Mouse (Mus musculus) adrenal gland, adult 8-10 months (tissue): ENCODE data around the gene Zfp950. TPM values are rescaled to one million over a fixed set of nuclear protein-coding genes. Genes with fewer than 3 reads are reported as not detected.
"Not testable (repeated sequence)": the region's sequence is repeated elsewhere in the genome, so short reads cannot be mapped to it uniquely, and the experiment has no call there.

Experiments used
- DNase-seq: peaks from one replicate; pipeline ENCODE4 v3.0.0; 2022
- total RNA-seq, 4 experiments: library from RNA; stranded (reverse); gene quantifications; 2 replicates each; pipeline ENCODE4 v1.2.4; 2022

Zfp950 gene
- total RNA-seq: 100 to 1,000 TPM in 1 of 4 experiments, 10 to 100 TPM in 3; 52.7 to 114 (median 73.4) TPM

- peak; percentile 88 for DNase-seq
Measured at GRCm38 (mm10) chr19:61140342-61141206, at the start of gene Zfp950. Gene Zfp950 (minus strand): TSS chr19:61140840.

DNA sequence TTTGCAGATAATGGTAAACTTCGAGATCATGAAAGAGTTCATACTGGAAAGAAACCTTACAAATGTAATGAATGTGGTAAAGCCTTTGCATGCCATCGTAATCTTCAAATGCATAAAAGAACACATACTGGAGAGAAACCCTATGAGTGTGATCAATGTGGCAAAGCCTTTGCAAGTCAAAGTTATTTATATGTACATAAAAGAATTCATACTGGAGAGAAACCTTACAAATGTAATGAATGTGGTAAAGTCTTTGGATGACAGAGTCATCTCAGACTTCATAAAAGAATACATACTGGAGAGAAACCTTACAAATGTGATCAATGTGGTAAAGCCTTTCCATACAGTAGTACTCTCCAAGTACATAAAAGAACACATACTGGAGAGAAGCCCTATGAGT, 43.0 kb upstream of the Zfp950 start, which contains the start of gene Gm6020:
Gene Gm6020, plus strand, starts transcription at position 301 of the 400 bp plus-strand sequence.
- not testable (repeated sequence) for DNase-seq

GRCm38 (mm10) chr19:61175756-61176324, 35.2 kb upstream of the Zfp950 start, which contains the start of gene Gm7102:
Gene Gm7102 (minus strand): TSS chr19:61176309.
- DNase-seq: no peak

DNA sequence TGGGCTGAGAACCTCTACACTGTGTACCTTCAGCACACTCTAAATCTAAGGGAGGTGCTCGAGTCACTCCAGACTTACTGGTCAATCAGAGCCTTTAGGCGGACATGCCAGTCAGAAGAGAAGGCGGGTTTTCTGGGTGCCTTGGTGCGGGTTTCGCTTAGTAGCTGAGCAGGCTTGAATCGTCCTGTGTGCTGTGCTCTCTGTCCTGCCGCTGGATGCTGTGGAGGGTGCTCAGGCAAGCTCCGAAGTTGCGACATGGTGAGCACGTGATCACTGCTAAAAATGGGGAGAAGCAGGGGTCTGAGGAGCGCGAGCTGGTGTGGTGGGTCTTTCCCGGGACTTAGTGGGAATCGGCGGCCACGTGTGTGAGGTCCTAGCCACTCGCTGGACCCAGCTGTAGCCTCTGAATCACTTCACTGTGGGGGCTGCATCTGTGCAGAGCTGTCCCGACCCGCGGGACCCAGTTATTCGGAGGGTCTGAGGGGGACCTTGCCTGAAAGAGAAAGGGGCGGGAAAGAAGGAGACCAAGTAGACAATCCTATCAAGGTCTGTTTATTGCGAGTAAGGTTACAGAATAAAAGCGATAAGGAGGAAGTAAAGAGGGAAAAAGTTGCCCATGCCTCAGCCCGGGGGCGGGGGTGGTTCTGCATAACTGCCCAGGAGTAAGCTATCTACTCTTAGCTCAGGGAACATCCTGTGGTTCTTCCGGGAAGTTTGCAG, 11.2 kb upstream of the Zfp950 start:
- peak; percentile 11 for DNase-seq

DNA sequence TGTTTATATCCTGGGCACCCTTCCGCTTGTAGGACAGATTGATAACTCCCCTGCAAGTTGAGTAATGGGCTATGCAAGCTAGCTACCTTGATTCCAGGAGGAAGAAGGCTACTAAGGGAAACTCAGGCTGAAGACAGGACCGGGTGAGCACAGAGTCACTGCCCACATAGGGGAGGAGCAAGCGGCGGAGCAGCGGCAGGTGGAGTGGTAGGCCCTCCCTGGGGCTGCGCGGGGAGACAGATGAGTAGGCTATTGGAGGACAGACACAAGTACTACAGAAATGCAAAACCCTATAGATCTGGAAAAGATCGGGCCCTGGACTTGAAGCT, 10.7 kb upstream of the Zfp950 start:
- no peak for DNase-seq

GRCm38 (mm10) chr19:61141299-61141698, 659 bp upstream of the Zfp950 start:
- no peak for DNase-seq

- DNase-seq: no peak
Measured at GRCm38 (mm10) chr19:61138655-61139054, 2.0 kb downstream of the Zfp950 start.

DNA sequence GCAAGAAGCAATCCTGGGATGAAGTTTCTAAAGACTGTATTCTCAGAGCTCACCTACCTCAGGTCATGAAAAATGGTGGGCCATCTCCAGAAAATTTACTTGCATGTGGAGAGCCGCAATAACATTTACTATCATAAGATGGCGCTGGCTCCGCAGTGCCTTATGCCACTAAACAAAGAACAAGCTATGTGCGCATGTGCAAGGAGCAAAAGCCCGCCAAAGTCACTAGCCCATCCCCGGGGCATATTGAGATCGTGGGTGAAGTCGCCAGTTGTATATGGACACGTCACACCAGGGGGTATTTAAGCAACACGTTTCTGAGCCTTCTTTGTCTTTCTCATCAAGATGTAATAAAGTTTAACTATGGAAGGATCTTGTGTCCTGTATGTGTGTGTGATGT, 9.5 kb downstream of the Zfp950 start:
- no peak for DNase-seq

DNA sequence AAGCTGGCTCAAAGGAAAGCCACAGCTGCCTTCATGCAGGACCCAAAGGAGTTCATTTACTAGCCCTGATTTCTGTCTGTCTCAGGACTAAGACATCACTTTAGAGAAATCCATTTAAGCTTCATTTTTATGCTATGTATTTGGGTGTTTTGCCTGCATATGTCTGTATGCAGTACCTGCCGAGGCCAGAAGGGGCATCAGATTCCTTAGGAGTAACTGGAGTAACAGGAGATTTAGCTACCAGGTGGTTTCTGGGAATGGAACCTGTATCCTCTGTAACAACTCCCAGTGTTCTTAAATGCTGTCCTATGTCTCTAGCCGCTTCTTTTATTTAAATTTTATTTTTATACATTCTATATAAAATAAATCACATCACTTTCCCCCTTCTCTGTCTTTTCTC, 30.5 kb downstream of the Zfp950 start:
- DNase-seq: no peak

DNA sequence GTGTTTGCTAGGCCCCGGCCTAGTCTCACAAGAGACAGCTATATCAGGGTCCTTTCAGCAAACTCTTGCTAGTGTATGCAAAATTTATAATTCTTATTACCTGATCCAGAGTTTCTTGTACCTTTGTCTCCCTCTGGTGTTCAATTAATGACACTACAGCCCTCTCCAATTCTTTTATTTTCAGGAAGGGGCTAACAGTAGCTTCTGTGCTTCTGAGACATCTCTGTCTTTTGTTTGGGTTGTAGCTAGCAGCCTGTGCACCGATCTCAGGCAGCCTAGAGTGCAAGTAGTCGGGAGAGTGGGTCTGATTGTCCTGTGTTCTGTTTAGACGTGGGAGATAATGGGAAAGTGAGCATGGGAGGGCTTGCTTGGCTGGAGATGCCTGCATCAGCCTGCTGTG, 42.9 kb downstream of the Zfp950 start:
- DNase-seq: no peak

GRCm38 (mm10) chr19:61096776-61097175, 43.9 kb downstream of the Zfp950 start:
- peak; percentile 49 for DNase-seq

DNA sequence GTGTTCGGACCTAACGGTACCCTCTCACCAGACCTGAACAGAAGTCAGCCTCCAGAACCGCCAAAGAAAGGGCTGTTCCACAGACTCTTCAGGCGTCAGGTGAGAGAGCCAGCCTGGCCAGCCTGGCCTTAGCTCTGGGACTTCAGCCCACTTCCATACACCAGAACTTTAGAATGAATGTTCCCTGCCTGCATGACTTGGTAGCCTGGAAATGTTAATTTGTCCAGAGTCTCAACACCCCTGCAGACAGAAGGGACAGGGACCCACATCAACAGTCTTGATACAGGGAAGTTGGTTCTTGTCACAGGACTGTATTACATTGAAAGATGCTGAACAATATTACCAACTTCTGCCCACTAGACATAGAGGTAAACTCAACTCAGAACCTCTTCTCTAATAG, 50.1 kb downstream of the Zfp950 start:
- DNase-seq: no peak

- no peak for DNase-seq
Measured at GRCm38 (mm10) chr19:61089001-61089400, 51.6 kb downstream of the Zfp950 start.

DNA sequence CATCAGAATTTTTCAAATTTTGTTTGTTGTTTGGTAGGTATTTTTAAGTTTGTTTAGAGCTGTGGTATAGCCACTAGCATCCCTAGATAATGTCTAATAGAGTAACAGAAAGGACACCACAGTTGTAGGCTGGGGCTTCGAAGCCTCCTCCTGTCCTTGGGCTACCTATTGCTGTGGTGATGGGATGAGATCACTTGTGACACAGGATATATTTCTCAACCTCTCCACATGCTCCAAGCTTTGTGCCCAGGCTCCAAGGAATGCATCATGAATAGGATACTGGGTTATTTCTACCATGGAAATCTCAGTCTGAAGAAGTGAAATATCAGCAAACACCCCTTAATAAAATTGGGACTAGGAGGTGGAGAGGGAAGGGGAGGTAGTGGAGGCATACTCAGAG, 52.9 kb downstream of the Zfp950 start:
- DNase-seq: no peak

DNA sequence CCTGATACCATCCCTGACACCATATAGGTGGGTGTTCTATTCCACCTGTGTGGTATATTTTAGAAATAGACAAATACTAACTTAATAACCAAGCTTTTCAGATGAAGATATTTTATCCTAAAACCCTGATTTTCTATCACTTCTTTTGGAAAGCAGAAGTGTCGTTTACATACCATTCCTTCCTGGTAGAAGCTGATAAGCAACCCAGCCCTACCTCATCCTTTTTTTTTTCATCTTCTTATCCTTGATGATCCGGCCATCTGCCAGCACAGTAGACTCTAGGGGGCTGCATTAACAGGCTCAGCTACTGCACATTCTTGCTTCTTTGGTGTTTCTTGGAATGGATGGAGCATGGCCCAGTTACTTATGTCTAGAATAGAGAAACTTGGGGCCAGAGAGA, 55.4 kb downstream of the Zfp950 start:
- no peak for DNase-seq

DNA sequence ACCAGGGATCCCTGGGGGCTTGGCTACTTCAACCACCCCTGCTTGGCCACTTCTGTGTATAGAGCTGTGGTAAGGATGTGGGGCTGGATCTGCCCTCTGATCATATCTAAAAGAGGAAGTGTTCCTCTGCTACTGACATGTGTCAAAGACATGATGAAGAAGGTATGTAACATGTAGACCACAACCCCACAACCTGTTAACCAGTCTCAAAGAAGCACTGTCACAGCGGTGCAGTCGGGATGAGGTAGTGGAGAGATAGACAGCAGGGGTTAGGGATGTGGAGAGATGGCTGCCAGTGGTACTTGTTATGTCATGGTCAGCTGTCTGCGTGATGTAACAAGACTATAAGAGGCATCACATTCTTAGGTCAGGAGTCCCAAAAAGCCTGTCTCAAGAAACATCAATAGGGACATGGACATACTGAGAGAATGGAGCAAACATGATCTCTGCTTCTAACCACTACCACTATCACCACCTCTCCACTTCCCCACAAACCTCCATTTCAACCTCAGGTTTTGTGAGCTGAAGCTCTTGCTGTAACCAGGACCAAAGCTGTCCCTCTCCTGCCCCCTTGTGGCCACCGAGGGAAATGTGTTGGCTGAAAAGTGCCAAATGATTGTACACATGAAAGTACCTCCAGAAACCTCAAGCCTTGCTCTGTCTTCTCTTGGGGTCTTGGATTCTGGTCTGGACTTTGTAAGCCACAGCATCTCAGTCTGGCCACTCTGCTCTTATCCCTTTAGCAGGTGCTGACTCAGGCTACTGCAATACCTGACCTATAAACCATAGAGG, 56.3 kb downstream of the Zfp950 start:
- peak; percentile 80 for DNase-seq

GRCm38 (mm10) chr19:61083006-61083405, 57.6 kb downstream of the Zfp950 start:
- DNase-seq: no peak

- DNase-seq: no peak
Measured at GRCm38 (mm10) chr19:61080251-61080749, 60.3 kb downstream of the Zfp950 start.

GRCm38 (mm10) chr19:61078622-61079021, 62.0 kb downstream of the Zfp950 start:
- DNase-seq: no peak

DNA sequence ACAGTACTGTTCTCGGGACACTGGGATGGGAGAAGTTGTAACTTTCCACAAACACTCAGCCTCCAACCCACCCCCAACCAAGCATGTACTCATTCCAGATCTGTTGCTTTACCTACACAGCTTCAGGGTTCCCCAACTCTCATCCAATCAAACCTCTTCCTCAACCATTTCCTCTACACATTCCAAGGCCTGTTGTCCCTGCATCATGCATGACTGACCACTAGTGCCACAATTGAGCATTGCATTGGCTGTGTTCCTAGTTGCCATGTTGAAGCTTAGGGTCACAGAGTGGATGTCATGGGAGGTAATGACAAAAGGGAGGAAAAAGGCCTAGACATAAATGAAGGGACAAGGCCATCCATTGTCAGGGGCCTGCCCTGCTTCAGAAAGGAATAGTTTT, 75.6 kb downstream of the Zfp950 start:
- DNase-seq: no peak

DNA sequence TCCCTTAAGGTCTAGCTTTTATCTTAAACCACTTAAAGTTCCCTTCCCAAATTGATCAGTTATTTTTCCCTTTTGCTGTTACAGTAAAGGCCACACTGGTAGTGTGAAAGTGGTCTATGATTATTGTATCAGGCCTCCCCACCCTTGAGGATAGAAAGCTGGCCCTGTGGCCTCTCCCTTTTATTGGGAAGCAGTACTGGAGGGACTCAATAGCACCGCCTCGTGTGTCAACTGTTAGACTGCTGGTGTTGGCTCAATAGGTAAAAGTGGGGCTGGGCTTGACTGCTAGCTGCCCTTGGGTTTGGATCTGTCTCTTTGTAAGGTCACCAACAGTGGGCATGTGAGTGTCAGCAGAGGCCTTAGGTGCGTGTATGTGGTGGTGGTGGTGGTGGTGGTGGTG, 76.3 kb downstream of the Zfp950 start:
- DNase-seq: no peak

DNA sequence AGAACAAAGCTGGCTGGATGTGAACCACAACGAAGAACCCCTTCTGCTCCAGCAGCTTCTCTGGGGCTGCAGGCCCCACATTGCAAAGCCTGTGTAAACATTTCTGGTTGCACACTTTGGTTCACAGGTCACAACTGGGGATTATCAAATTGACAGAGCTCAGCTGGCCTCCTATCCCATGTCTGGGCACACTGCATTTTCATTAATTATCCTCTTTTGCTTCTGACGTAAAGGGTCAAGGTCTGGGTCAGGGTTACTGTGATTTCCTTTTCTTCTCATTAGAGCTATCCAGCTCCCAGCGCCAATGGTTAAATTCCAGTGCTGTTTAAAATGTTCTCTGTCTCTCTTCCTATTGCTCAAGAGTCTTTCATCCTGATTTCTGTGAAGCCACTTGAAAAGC, 83.1 kb downstream of the Zfp950 start:
- no peak for DNase-seq
